Mouse (Mus musculus) bone marrow, adult 2 months (tissue): ENCODE results near the gene Zbed4. TPM values are rescaled to one million over a fixed set of nuclear protein-coding genes. Genes with fewer than 3 reads are reported as not detected.
"Not testable (repeated sequence)": the region's sequence is repeated elsewhere in the genome, so short reads cannot be mapped to it uniquely, and the experiment has no call there.

Source experiments
- H3K27ac ChIP-seq: fragments of 200-500 bp; 2 replicates; pipeline ENCODE4 v1.5.1; 2012; ENCODE audit warnings: low read depth, mild to moderate bottlenecking, control low read depth, inconsistent platforms, low read length; ENCODE audit not compliant: control insufficient read depth, poor library complexity, insufficient read depth
- H3K4me1 ChIP-seq: fragments of 200-500 bp; 2 replicates; pipeline ENCODE4 v1.6.1; 2011; ENCODE audit warnings: low read length; ENCODE audit not compliant: control insufficient read depth, insufficient read depth
- H3K4me3 ChIP-seq: fragments of 200-500 bp; replicated peaks from 2 replicates; pipeline ENCODE3; 2011; ENCODE audit warnings: mild to moderate bottlenecking, low read depth, low read length, control low read depth; ENCODE audit not compliant: control insufficient read depth
- CTCF ChIP-seq: fragments of 200-500 bp; IDR thresholded peaks from 2 replicates; pipeline ENCODE4 v1.5.1; 2011; ENCODE audit warnings: low read length, control low read depth; ENCODE audit not compliant: control insufficient read depth, insufficient read depth
- POLR2A ChIP-seq: fragments of 200-500 bp; IDR thresholded peaks from 2 replicates; pipeline ENCODE4 v1.6.1; 2011; ENCODE audit warnings: low read depth, mild to moderate bottlenecking, control low read depth, low read length, borderline replicate concordance; ENCODE audit not compliant: control insufficient read depth
- WGBS: fragments of 180-500 bp; shearing (Covaris S2); methylation state at CpG from one replicate; pipeline ENCODE4 v1.1.7; 2018; 5-methylcytosine and 5-hydroxymethylcytosine counted together
- polyA plus RNA-seq: library from polyadenylated mRNA; stranded (reverse); fragments of >200 nt; gene quantifications from 2 replicates; pipeline ENCODE4 v1.2.4, GENCODE M21; 2011; ENCODE audit warnings: low replicate concordance; ENCODE audit not compliant: missing spikeins, insufficient read depth, insufficient read length

Zbed4 gene
- 13.5 and 19.7 TPM in 2 replicates for polyA plus RNA-seq

DNA sequence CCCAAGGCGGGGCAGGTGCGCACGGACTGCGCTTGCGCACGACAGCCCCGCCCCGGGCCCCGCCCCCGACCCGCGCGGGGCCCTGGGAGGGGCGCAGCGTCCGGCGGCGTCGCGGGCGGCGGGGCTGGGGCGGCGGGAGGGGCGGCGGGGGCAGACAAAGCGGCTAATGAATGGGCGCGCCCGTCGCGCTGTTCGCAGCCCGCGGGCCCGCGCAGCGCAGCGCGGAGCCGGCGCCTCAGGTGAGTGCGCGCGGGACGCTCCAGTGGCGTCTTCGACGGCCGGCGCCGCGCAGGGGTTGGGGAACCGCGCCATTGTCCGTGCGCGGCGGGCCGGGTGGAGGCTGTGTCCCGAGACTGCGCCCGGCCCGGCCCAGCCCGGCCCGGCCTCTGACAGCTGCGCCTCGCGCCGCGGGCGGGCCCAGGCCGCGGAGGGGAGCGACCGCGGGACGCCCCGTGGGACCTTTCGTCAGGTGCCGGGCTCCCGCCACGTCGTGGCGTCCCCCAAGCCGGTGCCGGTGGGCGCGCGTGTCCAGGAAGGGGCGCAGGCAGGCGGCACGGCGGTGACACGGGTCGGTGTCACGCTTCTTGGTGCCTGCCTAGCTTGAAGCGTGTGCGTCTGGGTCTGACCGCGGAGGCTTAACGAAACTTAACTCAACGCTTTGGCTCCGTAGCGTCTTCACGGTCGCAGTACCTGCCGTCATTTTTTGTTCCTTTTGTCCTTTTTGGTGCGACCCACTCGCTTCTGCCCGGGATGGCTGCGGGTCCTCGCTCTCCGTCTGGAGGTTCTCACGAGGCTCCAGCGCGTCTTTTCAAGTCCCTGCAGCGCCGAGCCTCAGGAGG is at the start of gene Zbed4:
Gene Zbed4, plus strand, starts transcription at position 97 of the 839 bp plus-strand sequence.
- no peak for TF ChIP-seq CTCF
- no peak for TF ChIP-seq POLR2A
- 1% methylated on average over 117 of the region's 119 CpGs for WGBS
- peak within 1 kb of the TSS; percentile 81 for H3K27ac ChIP-seq
- H3K4me3 ChIP-seq = peak within 1 kb of the TSS; percentile 76
- peaks cover 7% of the 10 kb centered on the region; the same call in 1 of the 2 replicates for H3K4me1 ChIP-seq

DNA sequence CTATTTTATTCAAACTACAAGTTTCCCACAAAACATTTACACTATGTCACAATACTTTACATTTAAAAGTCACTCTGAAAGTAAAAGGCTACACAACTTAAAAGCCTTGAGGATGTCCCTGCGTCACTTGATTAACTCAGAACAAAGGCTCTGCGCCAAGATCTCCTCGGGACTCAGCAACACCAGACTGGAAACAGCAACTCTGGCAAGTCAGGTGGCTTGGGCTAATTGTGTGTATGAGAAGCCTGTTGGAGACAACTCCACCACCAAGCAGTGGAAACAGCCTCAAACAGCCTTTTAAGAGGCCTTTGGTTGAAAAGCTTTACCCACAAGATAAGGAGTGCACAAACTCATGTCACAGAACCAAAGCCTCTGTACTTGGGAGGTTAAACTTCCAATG is 49.0 kb upstream of the Zbed4 start:
- TF ChIP-seq CTCF (no peak), POLR2A (no peak)
- 78% methylated on average over 3 of the region's 3 CpGs for WGBS
- no peak overlapping the region for H3K27ac ChIP-seq

DNA sequence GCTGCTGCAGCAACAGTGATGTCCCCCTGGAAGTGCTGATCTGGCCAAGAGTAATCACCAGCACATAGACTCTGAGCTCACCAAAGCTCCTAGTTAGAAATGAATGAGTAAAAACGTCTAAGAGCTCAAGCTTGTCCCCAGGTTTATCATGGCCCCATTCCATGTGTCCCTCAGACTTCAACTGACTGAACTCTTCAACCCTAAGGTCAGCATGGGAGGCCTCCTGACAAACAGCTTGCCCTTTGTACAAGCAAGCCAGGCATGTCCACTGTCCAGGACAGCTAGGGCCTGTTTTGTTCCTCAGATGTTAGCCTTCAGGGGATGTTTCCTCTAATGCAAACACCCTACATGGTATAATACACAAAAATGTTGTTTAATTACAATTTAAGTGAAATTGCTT is 47.2 kb upstream of the Zbed4 start:
- Histone ChIP-seq H3K4me3 (no peak overlapping the region), H3K4me1 (no peaks in the 10 kb centered on the region), H3K27ac (no peak overlapping the region)
- TF ChIP-seq POLR2A (no peak), CTCF (no peak)
- WGBS = 60% methylated on average over 1 of the region's 1 CpGs

More for the DNA sequence above, 49.0 kb upstream of the Zbed4 start:
- Histone ChIP-seq H3K4me1 (no peaks in the 10 kb centered on the region), H3K4me3 (no peak overlapping the region)

DNA sequence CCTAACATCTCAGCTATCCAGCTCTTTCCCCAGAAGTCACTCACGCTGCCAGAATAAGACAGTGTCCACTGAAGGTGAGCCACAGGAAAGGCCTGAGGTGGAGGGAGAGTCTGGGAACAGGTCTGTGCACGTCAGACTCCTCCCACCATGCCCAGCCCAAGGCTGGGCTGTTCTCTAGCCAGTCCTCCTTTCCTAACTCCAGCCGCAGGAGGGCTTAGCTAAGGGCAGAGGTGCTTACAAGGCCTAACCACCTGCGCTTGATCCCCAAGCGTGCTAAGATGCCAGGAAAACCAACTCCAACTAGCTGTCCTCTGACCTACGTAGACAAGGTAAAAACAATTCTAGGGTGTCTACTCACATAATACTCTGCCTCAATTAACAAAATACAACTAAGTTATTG is 45.1 kb upstream of the Zbed4 start:
- WGBS = 87% methylated on average over 6 of the region's 6 CpGs
- no peak overlapping the region for H3K27ac ChIP-seq
- H3K4me3 ChIP-seq = no peak overlapping the region
- no peaks in the 10 kb centered on the region for H3K4me1 ChIP-seq
- TF ChIP-seq CTCF (no peak), POLR2A (no peak)

DNA sequence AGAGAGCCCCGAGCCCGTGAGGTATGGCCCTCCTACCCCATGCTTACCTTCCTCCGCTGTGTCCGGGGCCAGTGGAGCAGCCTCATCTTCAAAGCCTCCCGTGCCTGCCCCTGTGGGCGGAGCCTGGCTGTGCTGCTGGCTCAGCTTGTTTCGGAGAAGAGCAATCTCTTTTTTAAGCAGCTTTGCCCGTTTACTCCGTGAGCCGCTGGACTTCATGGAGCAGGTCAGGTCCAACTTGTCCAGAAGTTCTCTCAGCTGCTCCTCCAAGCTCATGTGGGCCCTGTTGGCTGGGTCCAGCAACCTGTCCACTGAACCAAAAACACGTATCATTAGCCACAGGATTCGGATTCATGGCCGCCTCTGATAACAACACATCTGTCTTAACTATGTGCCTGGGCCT is 44.5 kb upstream of the Zbed4 start:
- not testable (repeated sequence) for H3K4me3 ChIP-seq, H3K4me1 ChIP-seq, H3K27ac ChIP-seq
- 86% methylated on average over 13 of the region's 13 CpGs for WGBS

DNA sequence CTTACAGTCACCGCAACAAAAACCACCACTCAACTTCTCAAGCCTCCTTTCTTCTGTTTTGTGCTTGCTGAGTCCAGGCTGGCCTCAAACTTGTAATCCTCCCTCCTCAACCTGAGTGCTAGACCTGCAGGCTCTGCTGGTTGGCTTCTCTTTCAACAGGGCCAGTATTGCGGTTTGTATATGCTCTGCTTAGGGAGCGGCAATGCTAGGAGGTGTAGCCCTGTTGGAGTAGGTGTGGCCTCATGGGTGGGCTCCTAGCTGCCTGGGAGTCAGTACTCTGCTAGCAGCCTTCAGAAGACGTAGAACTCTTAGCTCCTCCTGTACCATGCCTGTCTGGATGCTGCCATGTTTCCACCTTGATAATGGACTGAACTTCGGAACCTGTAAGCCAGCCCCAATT is 43.3 kb upstream of the Zbed4 start:
- TF ChIP-seq CTCF = no peak
- no peak for TF ChIP-seq POLR2A
- WGBS = 91% methylated on average over 5 of the region's 5 CpGs
- H3K27ac ChIP-seq = no peak overlapping the region
- no peak overlapping the region for H3K4me3 ChIP-seq
- no peaks in the 10 kb centered on the region for H3K4me1 ChIP-seq

DNA sequence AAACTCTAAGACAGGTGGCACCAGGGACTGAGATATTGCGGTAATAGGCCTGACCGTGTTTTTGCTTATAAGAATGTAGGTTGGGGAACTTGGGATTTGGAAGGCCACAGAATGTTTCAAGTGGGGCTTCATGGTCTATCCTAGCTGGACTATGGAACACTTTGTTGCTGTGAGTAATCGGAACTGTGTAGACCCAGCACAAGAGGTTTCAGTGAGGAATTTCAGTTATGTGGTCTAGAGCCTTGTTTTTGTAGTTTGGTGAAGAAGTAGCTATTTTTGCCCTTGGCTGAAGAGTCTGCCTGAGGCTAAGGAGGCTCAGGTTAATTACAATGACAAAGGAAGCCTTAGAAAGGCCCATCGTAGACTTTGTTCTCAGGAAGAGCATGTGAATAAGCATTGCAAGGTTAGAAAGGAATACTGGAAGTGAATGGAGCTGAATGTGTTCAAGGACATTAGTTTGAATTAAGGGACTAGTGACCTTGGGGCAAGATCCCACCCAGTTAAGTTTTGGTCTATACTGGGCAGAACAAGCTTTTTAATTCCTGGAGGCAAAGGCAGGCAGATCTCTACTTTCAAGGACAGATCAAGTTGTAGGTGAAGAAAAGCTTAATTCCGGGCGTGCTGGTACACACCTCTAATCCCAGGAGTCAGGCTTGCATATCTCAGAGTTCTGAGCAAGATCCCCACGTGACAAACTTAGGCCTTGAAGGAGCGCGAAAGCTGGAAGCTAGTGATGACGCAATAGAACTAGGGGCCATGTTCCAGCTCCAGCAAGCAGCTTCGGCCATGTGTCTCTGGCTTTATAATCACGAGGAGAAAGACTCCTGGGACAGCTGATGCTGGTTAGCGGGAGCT is 42.6 kb upstream of the Zbed4 start:
- WGBS = 80% methylated on average over 13 of the region's 13 CpGs
- TF ChIP-seq POLR2A (no peak), CTCF (no peak)
- Histone ChIP-seq H3K4me3 (no peak overlapping the region), H3K27ac (no peak overlapping the region), H3K4me1 (no peaks in the 10 kb centered on the region)

DNA sequence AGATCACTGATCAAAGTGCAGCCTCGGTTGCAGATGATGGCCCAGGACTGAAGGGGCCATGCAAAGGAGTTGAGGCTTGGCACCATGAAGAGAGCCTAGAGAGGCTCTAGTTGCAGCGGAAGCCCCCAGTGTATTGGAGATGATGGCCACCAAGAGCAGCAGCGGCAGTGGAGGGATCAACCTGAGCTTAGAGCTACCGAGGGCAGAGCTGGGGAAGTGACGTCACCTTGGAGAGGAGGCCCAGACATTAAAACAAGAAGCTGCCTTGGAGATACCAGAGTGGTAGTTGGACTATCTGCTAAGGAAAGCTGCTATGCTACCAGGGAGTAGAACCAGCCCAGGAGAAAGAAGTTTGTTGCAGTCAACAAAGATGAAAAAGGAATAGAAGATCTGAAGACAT is 41.6 kb upstream of the Zbed4 start:
- no peaks in the 10 kb centered on the region for H3K4me1 ChIP-seq
- WGBS = 85% methylated on average over 5 of the region's 5 CpGs
- H3K27ac ChIP-seq = no peak overlapping the region
- no peak overlapping the region for H3K4me3 ChIP-seq
- no peak for TF ChIP-seq CTCF
- TF ChIP-seq POLR2A = no peak
